Mouse (Mus musculus) urinary bladder, postnatal 25 days (tissue): ENCODE results near the gene Sirt1.
"Not testable (repeated sequence)": the region's sequence is repeated elsewhere in the genome, so short reads cannot be mapped to it uniquely, and the experiment has no call there.

ENCODE experiments used
- DNase-seq: peaks from one replicate; pipeline ENCODE4 v3.0.0; 2022; ENCODE audit warnings: low spot score

Sirt1 gene

GRCm38 (mm10) chr10:63386991-63387390 lies 5.5 kb upstream of the Sirt1 start:
- no peak for DNase-seq

- DNase-seq: peak; percentile 67
Observed at GRCm38 (mm10) chr10:63386444-63386843, 4.9 kb upstream of the Sirt1 start.

- not testable (repeated sequence) for DNase-seq
Observed at GRCm38 (mm10) chr10:63385897-63386296, 4.4 kb upstream of the Sirt1 start.

- DNase-seq: peak; percentile 63
Observed at GRCm38 (mm10) chr10:63382372-63383279, 1.1 kb upstream of the Sirt1 start, which contains the start of gene Dnajc12. Gene Dnajc12, plus strand, starts transcription at chr10:63382443.

GRCm38 (mm10) chr10:63378948-63379680 lies 2.4 kb downstream of the Sirt1 start:
- no peak for DNase-seq

GRCm38 (mm10) chr10:63377468-63377867 lies 4.0 kb downstream of the Sirt1 start:
- DNase-seq: peak; percentile 22

GRCm38 (mm10) chr10:63376303-63376702 lies 5.2 kb downstream of the Sirt1 start:
- DNase-seq: no peak

GRCm38 (mm10) chr10:63368041-63368440 lies 13.5 kb downstream of the Sirt1 start:
- no peak for DNase-seq

- DNase-seq: no peak
Observed at GRCm38 (mm10) chr10:63367386-63367785, 14.1 kb downstream of the Sirt1 start.

- DNase-seq: no peak
Observed at GRCm38 (mm10) chr10:63365918-63366455, 15.5 kb downstream of the Sirt1 start.

GRCm38 (mm10) chr10:63360502-63360901 lies 21.0 kb downstream of the Sirt1 start:
- no peak for DNase-seq

GRCm38 (mm10) chr10:63352111-63352510 lies 29.4 kb downstream of the Sirt1 start:
- no peak for DNase-seq

GRCm38 (mm10) chr10:63351099-63351498 lies 30.4 kb downstream of the Sirt1 start:
- not testable (repeated sequence) for DNase-seq

GRCm38 (mm10) chr10:63350666-63351065 lies 30.8 kb downstream of the Sirt1 start:
- no peak for DNase-seq

GRCm38 (mm10) chr10:63348291-63348690 lies 33.2 kb downstream of the Sirt1 start:
- DNase-seq: no peak

GRCm38 (mm10) chr10:63344751-63345150 lies 36.8 kb downstream of the Sirt1 start:
- no peak for DNase-seq

GRCm38 (mm10) chr10:63341351-63341750 lies 40.2 kb downstream of the Sirt1 start:
- DNase-seq: no peak

- peak; percentile 89 for DNase-seq
Observed at GRCm38 (mm10) chr10:63338914-63339643, 42.4 kb downstream of the Sirt1 start.

- peak; percentile 47 for DNase-seq
Observed at GRCm38 (mm10) chr10:63337951-63338836, 43.3 kb downstream of the Sirt1 start.

GRCm38 (mm10) chr10:63337326-63337725 lies 44.2 kb downstream of the Sirt1 start:
- no peak for DNase-seq

GRCm38 (mm10) chr10:63336901-63337300 lies 44.6 kb downstream of the Sirt1 start:
- DNase-seq: no peak
